Mouse (Mus musculus) E14TG2a.4 (cell line): ENCODE results near the gene Arid5a.

ENCODE experiments used
- CTCF ChIP-seq: conservative IDR thresholded peaks from 2 replicates; pipeline ENCODE4 v1.5.1; 2014; ENCODE audit warnings: low read length
- POU5F1 ChIP-seq: IDR thresholded peaks from 2 replicates; pipeline ENCODE4 v1.6.1; 2014; ENCODE audit warnings: low read length, borderline replicate concordance

DNA sequence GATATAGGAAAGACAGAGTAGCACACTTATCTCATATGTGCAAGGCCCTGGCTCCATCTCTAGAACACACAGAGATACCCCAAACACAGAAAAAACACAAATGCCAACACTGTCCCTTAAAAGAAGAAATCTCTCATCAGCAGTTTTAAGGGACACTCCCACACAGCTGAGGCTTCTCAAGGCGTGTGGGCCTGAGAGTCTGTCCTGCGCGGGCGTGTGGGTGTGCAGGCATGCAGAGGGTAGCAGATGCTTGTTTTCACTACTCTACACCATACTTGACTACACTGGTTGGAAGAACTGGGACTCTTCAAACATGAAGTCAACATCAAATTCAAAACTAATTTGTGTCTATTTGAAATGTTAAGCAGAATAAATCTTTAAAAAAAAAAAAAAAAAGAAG, 44.8 kb downstream of the Arid5a start:
- TF ChIP-seq CTCF (no peak), POU5F1 (no peak)
